Mouse (Mus musculus) kidney, embryonic 14.5 days (tissue): ENCODE data around the gene Arl5c. TPM values are rescaled to one million over a fixed set of nuclear protein-coding genes. Genes with fewer than 3 reads are reported as not detected.

Source experiments
- ATAC-seq: fragments of 200-750 bp; cut with Nextera tagmentation; 2 replicates; pipeline ENCODE4 v1.8.0; 2017; ENCODE audit warnings: moderate number of reproducible peaks, mild to moderate bottlenecking, moderate TSS enrichment, moderate library complexity; ENCODE audit not compliant: low FRiP score, low TSS enrichment
- H3K27ac ChIP-seq: fragments of 300-500 bp; sonication (generic); 2 replicates; pipeline ENCODE4 v1.5.1; 2014; ENCODE audit warnings: low read depth, mild to moderate bottlenecking, low read length, moderate library complexity, mixed read lengths
- H3K27me3 ChIP-seq: fragments of 300-500 bp; sonication (generic); 2 replicates; pipeline ENCODE4 v1.6.1; 2014; ENCODE audit warnings: mild to moderate bottlenecking, low read length; ENCODE audit not compliant: control insufficient read depth, insufficient read depth
- H3K36me3 ChIP-seq: fragments of 300-500 bp; sonication (generic); 2 replicates; pipeline ENCODE4 v1.6.1; 2014; ENCODE audit warnings: low read length, mixed read lengths; ENCODE audit not compliant: control insufficient read depth, insufficient read depth
- H3K4me1 ChIP-seq: fragments of 300-500 bp; sonication (generic); 2 replicates; pipeline ENCODE4 v1.6.1; 2014; ENCODE audit warnings: low read length, mixed read lengths; ENCODE audit not compliant: control insufficient read depth, insufficient read depth
- H3K4me2 ChIP-seq: fragments of 300-500 bp; sonication (generic); replicated peaks from 2 replicates; pipeline ENCODE4 v1.6.1; 2014; ENCODE audit warnings: low read depth, mild to moderate bottlenecking, low read length
- H3K4me3 ChIP-seq: fragments of 300-500 bp; sonication (generic); 2 replicates; pipeline ENCODE4 v1.5.1; 2014; ENCODE audit warnings: mild to moderate bottlenecking, low read length
- H3K9ac ChIP-seq: fragments of 300-500 bp; sonication (generic); 2 replicates; pipeline ENCODE4 v1.6.1; 2014; ENCODE audit warnings: low read depth, mild to moderate bottlenecking, low read length, moderate library complexity
- H3K9me3 ChIP-seq: fragments of 300-500 bp; sonication (generic); 2 replicates; pipeline ENCODE4 v1.6.1; 2016; ENCODE audit warnings: low read length; ENCODE audit not compliant: control insufficient read depth
- WGBS: fragments of 180-500 bp; shearing (Covaris S2); extraction: QIAGEN DNeasy Blood & Tissue Kit; methylation state at CpG from one replicate; pipeline ENCODE4 v1.1.7; 2014; 5-methylcytosine and 5-hydroxymethylcytosine counted together
- polyA plus RNA-seq: library from polyadenylated mRNA; unstranded; fragments of >200 nt; fragmentation: Nextera tagmentation; extraction: Ambion mirVana; gene quantifications from 2 replicates; pipeline ENCODE4 v1.2.1, GENCODE M21; 2014

Arl5c gene
- polyA plus RNA-seq, 1 experiment from 2014 or later: 9.3 TPM

DNA sequence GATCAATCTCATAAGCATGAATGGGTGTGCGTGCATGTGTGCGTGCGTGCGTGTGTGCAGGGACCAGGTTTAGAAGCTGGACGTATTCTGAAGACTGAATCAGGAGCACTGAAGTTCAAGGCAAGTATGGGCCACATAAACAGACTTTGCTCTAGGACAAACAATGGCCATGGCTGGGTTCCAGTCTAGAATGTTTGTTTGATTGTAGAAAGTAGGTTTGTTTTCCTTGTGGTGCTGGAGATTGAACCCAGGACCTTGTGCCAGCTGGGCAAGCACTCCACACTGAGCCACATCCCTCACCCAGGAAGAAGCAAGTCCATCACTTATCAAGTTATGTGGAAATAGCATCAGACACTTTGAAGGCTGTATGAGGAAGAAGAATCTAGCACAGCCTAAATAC, 20.2 kb upstream of the Arl5c start:
- no peak overlapping the region for H3K9ac ChIP-seq
- no peak overlapping the region for H3K27ac ChIP-seq
- whole genome bisulfite sequencing: 92% methylated on average over 5 of the region's 5 CpGs
- no peaks in the 10 kb centered on the region for H3K9me3 ChIP-seq
- peaks cover 40% of the 10 kb centered on the region for H3K36me3 ChIP-seq
- ATAC-seq: no peak
- H3K4me2 ChIP-seq: no peak overlapping the region
- H3K27me3 ChIP-seq: no peaks in the 10 kb centered on the region
- peaks cover 24% of the 10 kb centered on the region for H3K4me1 ChIP-seq
- no peak overlapping the region for H3K4me3 ChIP-seq

DNA sequence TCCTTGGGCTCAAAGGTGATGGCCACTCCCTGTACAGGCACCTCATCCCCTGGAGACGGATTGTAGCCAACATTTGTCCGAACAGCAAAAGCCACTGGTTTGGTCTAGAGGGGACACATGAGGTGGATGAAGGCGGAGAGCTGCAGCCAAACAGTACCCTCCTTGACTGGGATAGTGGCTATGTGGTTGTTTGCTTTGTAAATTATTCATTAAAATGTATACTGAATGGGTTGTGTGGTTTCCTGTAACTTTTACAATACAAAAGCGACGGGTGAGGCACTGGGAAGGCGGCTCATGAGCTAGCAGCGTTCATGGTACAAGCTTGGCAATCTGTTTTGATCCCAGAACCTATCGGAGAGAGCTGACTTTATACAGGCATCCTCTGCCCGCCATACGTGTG, 16.9 kb upstream of the Arl5c start:
- Histone ChIP-seq H3K4me1 (no peaks in the 10 kb centered on the region), H3K9me3 (no peaks in the 10 kb centered on the region), H3K9ac (no peak overlapping the region), H3K27ac (no peak overlapping the region), H3K27me3 (no peaks in the 10 kb centered on the region), H3K4me2 (no peak overlapping the region), H3K4me3 (no peak overlapping the region), H3K36me3 (peaks cover 69% of the 10 kb centered on the region)
- ATAC-seq: no peak
- WGBS: 83% methylated on average over 10 of the region's 10 CpGs

DNA sequence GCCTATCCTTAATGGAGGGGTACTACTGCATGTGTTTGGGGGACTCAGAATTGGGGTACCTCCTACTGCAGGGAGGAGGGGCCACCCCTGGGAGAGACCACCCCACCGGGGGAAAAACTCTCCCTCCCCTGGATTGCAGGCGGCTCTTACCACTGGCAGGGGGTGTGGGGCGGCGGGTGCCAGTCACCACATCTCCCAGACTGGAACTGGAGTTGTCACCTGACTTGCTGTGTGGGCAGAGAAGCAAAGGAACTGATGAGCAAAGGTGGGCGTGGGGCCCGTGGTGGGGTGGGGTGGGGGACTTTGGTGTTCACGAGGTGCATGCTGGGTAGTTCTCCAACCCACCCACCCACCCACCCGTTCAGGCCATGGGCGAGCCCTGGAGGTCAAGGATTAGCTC, 15.7 kb upstream of the Arl5c start:
- no peaks in the 10 kb centered on the region for H3K4me1 ChIP-seq
- WGBS: 72% methylated on average over 9 of the region's 9 CpGs
- no peak overlapping the region for H3K27ac ChIP-seq
- no peaks in the 10 kb centered on the region for H3K9me3 ChIP-seq
- no peak overlapping the region; the same call in 1 of the 2 replicates for H3K9ac ChIP-seq
- H3K27me3 ChIP-seq: no peaks in the 10 kb centered on the region
- no peak for ATAC-seq
- no peak overlapping the region for H3K4me3 ChIP-seq
- H3K36me3 ChIP-seq: peaks cover 62% of the 10 kb centered on the region
- H3K4me2 ChIP-seq: no peak overlapping the region

DNA sequence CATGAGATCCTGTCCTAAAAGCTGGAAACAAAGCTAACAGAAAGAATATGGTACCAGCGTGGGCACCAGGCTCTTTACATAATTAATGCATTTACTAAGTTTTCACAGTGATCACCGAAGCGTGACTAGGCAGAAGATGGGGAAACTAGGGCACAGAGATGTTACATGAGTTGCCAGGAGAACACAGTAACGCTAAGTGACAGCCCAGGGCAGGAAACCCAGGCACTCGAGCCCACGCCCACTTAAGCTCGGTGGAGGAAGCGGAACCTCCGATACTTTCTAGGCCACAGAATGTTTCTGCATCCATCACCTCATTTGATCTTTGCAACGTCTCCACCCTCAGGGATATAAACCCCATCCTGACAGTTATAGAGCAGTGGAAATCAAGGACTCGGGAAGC, 12.1 kb upstream of the Arl5c start:
- no peak overlapping the region for H3K4me3 ChIP-seq
- H3K36me3 ChIP-seq: peaks cover 59% of the 10 kb centered on the region
- no peak overlapping the region for H3K27ac ChIP-seq
- no peak for ATAC-seq
- WGBS: 80% methylated on average over 11 of the region's 11 CpGs
- H3K9ac ChIP-seq: no peak overlapping the region
- H3K4me2 ChIP-seq: no peak overlapping the region
- no peaks in the 10 kb centered on the region for H3K27me3 ChIP-seq
- H3K4me1 ChIP-seq: peaks cover 3% of the 10 kb centered on the region
- H3K9me3 ChIP-seq: no peaks in the 10 kb centered on the region

DNA sequence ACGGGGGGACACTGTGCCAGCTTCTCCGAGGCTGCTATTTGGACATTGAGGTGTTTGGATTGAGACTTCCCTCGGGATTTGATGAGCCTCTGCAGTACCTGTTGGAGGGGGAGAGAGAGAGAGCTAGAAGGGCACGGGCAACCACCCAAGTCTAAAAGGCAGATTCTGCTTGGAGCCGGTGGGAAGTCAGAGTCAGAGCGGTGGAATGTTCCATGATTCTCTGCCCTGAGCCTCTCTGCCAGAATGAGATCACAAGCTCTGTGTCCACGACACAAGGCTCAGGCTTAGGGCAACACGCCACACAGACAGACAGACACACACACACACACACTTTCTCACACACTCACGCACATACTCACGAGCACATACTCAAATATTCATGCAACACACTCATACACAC, 9.7 kb upstream of the Arl5c start:
- Histone ChIP-seq H3K27me3 (peaks cover 6% of the 10 kb centered on the region), H3K9ac (no peak overlapping the region), H3K4me3 (no peak overlapping the region), H3K4me1 (peaks cover 10% of the 10 kb centered on the region), H3K4me2 (no peak overlapping the region), H3K9me3 (no peaks in the 10 kb centered on the region), H3K36me3 (peaks cover 42% of the 10 kb centered on the region), H3K27ac (no peak overlapping the region)
- ATAC-seq: no peak
- WGBS: 91% methylated on average over 10 of the region's 10 CpGs

DNA sequence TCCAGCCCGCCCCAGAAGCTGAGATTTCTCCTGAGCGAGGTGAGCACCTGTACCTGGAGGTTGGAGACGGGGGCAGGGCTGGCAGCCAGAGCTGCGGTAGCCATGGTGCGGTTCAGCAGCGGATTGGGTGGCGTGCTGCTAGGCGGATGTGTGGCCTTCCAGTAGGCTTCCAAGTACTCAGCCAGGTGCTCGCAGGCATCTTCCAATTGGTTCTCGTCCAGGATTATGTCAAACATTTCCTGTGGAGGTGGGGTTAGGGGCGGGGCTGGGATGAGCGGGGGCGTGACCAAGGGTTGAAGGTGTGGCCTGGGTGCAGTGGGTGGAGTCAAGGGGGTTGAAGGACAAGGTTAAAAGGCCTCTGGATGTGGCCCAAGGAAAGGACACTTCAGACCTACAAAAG, 9.1 kb upstream of the Arl5c start:
- Histone ChIP-seq H3K4me2 (no peak overlapping the region), H3K4me3 (no peak overlapping the region), H3K9me3 (no peaks in the 10 kb centered on the region), H3K36me3 (peaks cover 37% of the 10 kb centered on the region), H3K27ac (no peak overlapping the region), H3K4me1 (peaks cover 10% of the 10 kb centered on the region), H3K27me3 (peaks cover 6% of the 10 kb centered on the region), H3K9ac (no peak overlapping the region)
- no peak for ATAC-seq
- WGBS: 53% methylated on average over 13 of the region's 13 CpGs

DNA sequence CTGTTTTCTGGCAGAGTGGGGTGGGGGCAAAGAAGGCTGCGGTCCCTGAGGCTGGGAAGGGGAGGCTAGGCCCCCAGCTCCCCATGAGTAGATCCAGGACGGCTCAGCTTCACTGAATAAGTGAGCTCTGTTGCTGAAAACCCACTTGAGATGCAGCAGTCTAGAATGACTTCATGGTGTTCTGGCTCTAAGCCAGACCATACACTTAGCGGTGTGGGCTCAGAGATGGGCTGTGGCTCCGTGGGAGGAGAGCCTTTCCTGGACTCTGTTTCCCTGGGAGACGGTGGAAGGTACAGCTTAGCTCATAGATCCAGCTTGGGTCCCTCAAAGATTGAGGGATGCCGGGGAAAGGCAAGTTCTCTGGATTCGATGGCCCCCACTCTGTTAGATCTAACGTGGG, 8.2 kb upstream of the Arl5c start:
- no peaks in the 10 kb centered on the region for H3K9me3 ChIP-seq
- peaks cover 6% of the 10 kb centered on the region for H3K27me3 ChIP-seq
- H3K4me1 ChIP-seq: peaks cover 10% of the 10 kb centered on the region
- peaks cover 30% of the 10 kb centered on the region for H3K36me3 ChIP-seq
- H3K4me3 ChIP-seq: no peak overlapping the region
- H3K27ac ChIP-seq: no peak overlapping the region
- H3K4me2 ChIP-seq: no peak overlapping the region
- no peak overlapping the region for H3K9ac ChIP-seq
- 76% methylated on average over 8 of the region's 8 CpGs for WGBS
- no peak for ATAC-seq

DNA sequence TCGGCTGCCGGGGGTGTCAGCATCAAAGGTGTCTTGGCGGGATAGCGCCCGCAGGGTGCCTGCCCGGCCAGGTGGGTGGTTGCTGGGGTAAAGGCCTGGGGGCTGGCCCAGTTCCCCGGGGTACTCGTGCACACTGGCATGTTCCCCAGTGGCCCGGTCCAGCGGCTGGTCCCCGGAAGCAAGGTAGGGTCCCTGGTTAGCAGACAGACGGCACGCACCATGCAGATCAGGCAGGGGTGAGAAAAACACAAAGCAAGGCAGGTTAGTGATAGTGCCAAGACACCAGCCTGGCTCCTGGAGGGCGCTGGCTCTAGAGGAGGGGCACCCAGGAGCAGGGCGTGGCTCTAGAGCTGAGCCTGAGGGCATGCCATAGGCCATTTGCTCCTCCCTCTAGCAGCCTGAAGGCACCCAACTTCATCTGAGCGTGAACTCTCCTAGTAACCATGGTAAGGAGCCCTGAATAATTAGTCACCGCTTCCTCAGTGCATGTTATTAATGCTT, 7.2 kb upstream of the Arl5c start:
- H3K4me3 ChIP-seq: no peak overlapping the region
- H3K27me3 ChIP-seq: peaks cover 6% of the 10 kb centered on the region

DNA sequence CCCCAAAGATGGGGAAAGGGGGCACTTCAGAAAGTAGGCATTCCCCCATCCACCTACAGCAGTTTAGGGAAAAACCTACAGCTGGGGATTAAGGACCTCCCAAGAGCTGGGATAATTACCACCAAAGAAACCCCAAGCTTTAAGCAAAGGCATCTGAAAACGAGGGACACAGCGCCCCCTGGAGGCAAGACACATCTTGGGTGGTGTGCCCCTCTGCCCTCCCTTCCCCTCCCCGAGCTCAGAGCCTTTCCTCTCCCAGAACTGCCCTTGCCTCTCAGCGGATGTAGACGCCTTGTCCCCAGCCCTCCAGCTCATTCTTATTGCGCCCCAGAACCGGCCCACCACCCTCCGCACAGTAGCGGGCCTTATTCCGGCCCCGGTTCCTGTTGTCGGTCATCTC, 6.6 kb upstream of the Arl5c start:
- Histone ChIP-seq H3K4me3 (no peak overlapping the region), H3K9me3 (no peaks in the 10 kb centered on the region)
- WGBS: 22% methylated on average over 12 of the region's 12 CpGs

More for the DNA sequence above, 7.2 kb upstream of the Arl5c start:
- 34% methylated on average over 17 of the region's 17 CpGs for WGBS
- no peak for ATAC-seq
- H3K4me1 ChIP-seq: peaks cover 10% of the 10 kb centered on the region
- H3K4me2 ChIP-seq: peak overlapping the region; percentile 4; the same call in 1 of the 2 replicates
- peaks cover 20% of the 10 kb centered on the region for H3K36me3 ChIP-seq
- H3K27ac ChIP-seq: no peak overlapping the region
- H3K9ac ChIP-seq: no peak overlapping the region
- no peaks in the 10 kb centered on the region for H3K9me3 ChIP-seq

More for the DNA sequence above, 6.6 kb upstream of the Arl5c start:
- H3K9ac ChIP-seq: no peak overlapping the region
- peak overlapping the region; percentile 4; the same call in 1 of the 2 replicates for H3K4me2 ChIP-seq
- H3K4me1 ChIP-seq: peaks cover 10% of the 10 kb centered on the region
- peaks cover 15% of the 10 kb centered on the region for H3K36me3 ChIP-seq
- H3K27me3 ChIP-seq: peaks cover 6% of the 10 kb centered on the region
- H3K27ac ChIP-seq: no peak overlapping the region
- ATAC-seq: no peak
